Comparison of ENCODE assay signal across 8 mouse cellular contexts in the genomic region with DNA sequence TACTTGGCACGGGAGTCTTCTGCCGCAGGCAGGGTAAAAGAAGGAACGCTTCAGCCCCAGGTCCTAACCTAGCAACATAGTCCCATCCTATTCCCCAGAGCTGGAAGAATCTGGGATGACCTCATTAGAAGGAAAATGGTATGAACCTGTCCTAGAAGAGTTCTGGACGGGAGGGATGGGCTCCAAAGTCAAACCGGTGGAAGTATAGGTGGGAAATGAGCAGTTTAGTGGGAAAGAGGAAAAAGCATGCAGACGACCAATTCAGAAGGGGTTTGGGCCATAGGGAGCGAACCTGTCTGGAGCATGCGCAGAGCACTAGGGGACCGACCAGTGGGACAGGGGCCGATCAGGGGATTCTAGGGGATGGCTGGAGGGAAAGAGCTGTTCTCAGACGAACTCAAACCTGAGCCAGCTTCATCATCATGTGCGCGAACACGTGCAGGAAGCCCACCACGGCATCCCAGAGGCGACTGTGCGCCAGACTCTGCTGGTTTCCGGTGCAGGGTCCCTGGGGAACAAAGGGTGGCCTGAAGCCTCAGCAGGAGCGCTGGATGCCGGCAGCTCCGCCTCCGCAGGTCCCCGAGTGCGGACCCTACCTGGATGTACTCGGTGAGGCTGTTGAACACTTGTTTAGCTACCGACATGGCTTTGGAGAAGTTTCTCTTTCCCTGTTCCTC. TPM values are rescaled to one million over a fixed set of nuclear protein-coding genes. Genes with fewer than 3 reads are reported as not detected.
DNase-seq lines count a peak whose midpoint lies in the region; ATAC-seq and TF ChIP-seq lines count a peak whose summit lies in the region.

No protein-coding gene starts in this region.

- peak overlapping the region; percentile 34; the same call in 1 of the 2 replicates for H3K4me3 ChIP-seq in spleen, adult 2 months (ENCODE audit: extremely low read depth, insufficient read depth, insufficient read length)
- peak overlapping the region; percentile 41 for H3K4me3 ChIP-seq in hindbrain, embryonic 13.5 days

- H3K4me2 ChIP-seq in hindbrain, embryonic 13.5 days, result peak overlapping the region; percentile 73

- H3K9ac ChIP-seq in hindbrain, embryonic 13.5 days, result peak overlapping the region; percentile 74

- H3K4me1 ChIP-seq in spleen, adult 2 months (ENCODE audit: control insufficient read depth, insufficient read depth, insufficient read length), result peaks cover 10% of the 10 kb centered on the region
- peaks cover 18% of the 10 kb centered on the region for H3K4me1 ChIP-seq in hindbrain, embryonic 13.5 days (replicated peaks)

- no peak for TF ChIP-seq CTCF in spleen, adult 2 months (IDR thresholded peaks at IDR 0.05; ENCODE audit: extremely low read depth, insufficient read depth, insufficient read length, insufficient replicate concordance)

- TF ChIP-seq POLR2A in spleen, adult 2 months (IDR thresholded peaks at IDR 0.05; ENCODE audit: low read depth, low read length), result no peak

- peak; percentile 37; the same call in 1 of the 2 replicates for ATAC-seq in erythroblast, adult 5-6 weeks (replicated peaks; ENCODE audit: low FRiP score, poor library complexity, severe bottlenecking)
- peak; percentile 30 for ATAC-seq in hindbrain, embryonic 13.5 days (ENCODE audit: low FRiP score)
- ATAC-seq in megakaryocyte progenitor cell, adult 5-6 weeks (replicated peaks; ENCODE audit: poor library complexity), result peak; percentile 37

- H3K27ac ChIP-seq in spleen, adult 2 months (ENCODE audit: insufficient read depth, low read length), result no peak overlapping the region
- H3K27ac ChIP-seq in hindbrain, embryonic 13.5 days, result peak overlapping the region; percentile 60

- H3K9me3 ChIP-seq in hindbrain, embryonic 13.5 days, result peaks cover 2% of the 10 kb centered on the region; the same call in 1 of the 2 replicates

- H3K27me3 ChIP-seq in spleen, adult 2 months (ENCODE audit: control insufficient read depth, insufficient read depth, low read length), result no peaks in the 10 kb centered on the region
- H3K27me3 ChIP-seq in hindbrain, embryonic 13.5 days, result no peaks in the 10 kb centered on the region

- DNase-seq in spleen, adult 2 months (ENCODE audit: low read depth in 1 of 2, low spot score in 2 of 2), result no peak
- no peak for DNase-seq in spleen, postnatal 14 days (ENCODE audit: low spot score in 2 of 2)
- peak; percentile 60 for DNase-seq in thymus, postnatal 0 days (ENCODE audit: low spot score)
- DNase-seq in testis, postnatal 10 days (ENCODE audit: low spot score), result no peak
- DNase-seq in T-cell, adult 2 months (ENCODE audit: low spot score), result no peak

- no peaks in the 10 kb centered on the region for H3K36me3 ChIP-seq in spleen, adult 2 months (ENCODE audit: control insufficient read depth, insufficient read depth, low read length)
- H3K36me3 ChIP-seq in hindbrain, embryonic 13.5 days, result no peaks in the 10 kb centered on the region

- WGBS in spleen, adult 2 months, result 1% methylated on average over 26 of the region's 26 CpGs
- 2% methylated on average over 26 of the region's 26 CpGs for WGBS in hindbrain, embryonic 13.5 days

RNA-seq across cellular contexts. Expression of a gene that starts 58.3 kb away (rescaled TPM):
- polyA plus RNA-seq in spleen, adult 2 months (2012; rRNA removed), result 174 and 236 TPM in 2 replicates
- total RNA-seq in erythroblast, adult 5-6 weeks (2015; ENCODE audit: low replicate concordance), result 5.6 and 6.7 TPM in 2 replicates
- total RNA-seq in erythroblast, adult 5-6 weeks (2017; ENCODE audit: low replicate concordance), result 11.3 and 11.8 TPM in 2 replicates
- polyA plus RNA-seq in hindbrain, embryonic 13.5 days (2015; fragmentation: Nextera tagmentation; extraction: Ambion mirVana), result 4.1 and 6.4 TPM in 2 replicates
- total RNA-seq in megakaryocyte progenitor cell, adult 5-6 weeks (2015), result 38.5 and 49.8 TPM in 2 replicates
- 62.8 and 65.6 TPM in 2 replicates for total RNA-seq in megakaryocyte progenitor cell, adult 5-6 weeks (2017)
- polyA plus RNA-seq in thymus, postnatal 0 days (2015; fragmentation: Nextera tagmentation; extraction: Ambion mirVana), result 76.3 and 78.2 TPM in 2 replicates

RNA-seq across cellular contexts. Expression of a gene that starts 58.5 kb away (rescaled TPM):
- 218 and 234 TPM in 2 replicates for polyA plus RNA-seq in spleen, adult 2 months (2012; rRNA removed)
- 50.7 and 81.1 TPM in 2 replicates for total RNA-seq in erythroblast, adult 5-6 weeks (2015; ENCODE audit: low replicate concordance)
- total RNA-seq in erythroblast, adult 5-6 weeks (2017; ENCODE audit: low replicate concordance), result 115 and 133 TPM in 2 replicates
- 315 and 332 TPM in 2 replicates for polyA plus RNA-seq in hindbrain, embryonic 13.5 days (2015; fragmentation: Nextera tagmentation; extraction: Ambion mirVana)
- total RNA-seq in megakaryocyte progenitor cell, adult 5-6 weeks (2015), result 248 and 305 TPM in 2 replicates
- total RNA-seq in megakaryocyte progenitor cell, adult 5-6 weeks (2017), result 384 and 406 TPM in 2 replicates
- 497 and 515 TPM in 2 replicates for polyA plus RNA-seq in thymus, postnatal 0 days (2015; fragmentation: Nextera tagmentation; extraction: Ambion mirVana)

Comparison
In these comparisons a context has a peak if more than half of its experiments do, and no peak if none do; other contexts are left out.
1. RNA of a gene that starts 58.3 kb away (polyA plus RNA-seq): 174 to 236 TPM in spleen, adult 2 months and 76.3 to 78.2 TPM in thymus, postnatal 0 days; 4.1 to 6.4 TPM in hindbrain, embryonic 13.5 days; every median in the first group is over 10 times any median in the second.
2. Peak in every context shown above with its lines, with median percentiles within 50 percentile points of each other: ATAC-seq.